Mouse (Mus musculus) forelimb bud, embryonic 11.5 days (tissue): ENCODE results near the gene Dlgap4.
"Not testable (repeated sequence)": the region's sequence is repeated elsewhere in the genome, so short reads cannot be mapped to it uniquely, and the experiment has no call there.

Experiments used
- DNase-seq: peaks from one replicate; pipeline ENCODE4 v3.0.0-alpha.2; 2012; ENCODE audit warnings: low read depth, low spot score

Gene Dlgap4

DNA sequence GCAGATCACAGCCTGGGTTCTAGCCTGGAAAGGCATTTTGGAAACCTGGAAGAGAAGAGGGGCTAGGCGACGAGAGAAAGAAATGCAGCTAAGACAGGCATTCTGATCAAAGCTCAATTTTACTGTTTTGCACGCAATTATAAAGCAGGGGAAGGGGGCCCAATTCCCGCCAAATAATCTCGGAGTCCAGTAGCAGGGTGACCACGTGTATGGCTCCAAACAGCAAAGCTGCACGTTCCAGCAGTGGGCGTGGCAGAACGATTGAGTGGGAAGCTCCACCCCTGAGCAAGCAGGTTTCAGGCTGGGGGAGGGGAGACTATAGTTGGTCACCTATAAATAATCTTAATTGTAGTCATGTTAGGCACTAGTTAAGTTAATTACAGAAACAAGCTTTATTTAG, 188.6 kb downstream of the Dlgap4 start:
- not testable (repeated sequence) for DNase-seq

DNA sequence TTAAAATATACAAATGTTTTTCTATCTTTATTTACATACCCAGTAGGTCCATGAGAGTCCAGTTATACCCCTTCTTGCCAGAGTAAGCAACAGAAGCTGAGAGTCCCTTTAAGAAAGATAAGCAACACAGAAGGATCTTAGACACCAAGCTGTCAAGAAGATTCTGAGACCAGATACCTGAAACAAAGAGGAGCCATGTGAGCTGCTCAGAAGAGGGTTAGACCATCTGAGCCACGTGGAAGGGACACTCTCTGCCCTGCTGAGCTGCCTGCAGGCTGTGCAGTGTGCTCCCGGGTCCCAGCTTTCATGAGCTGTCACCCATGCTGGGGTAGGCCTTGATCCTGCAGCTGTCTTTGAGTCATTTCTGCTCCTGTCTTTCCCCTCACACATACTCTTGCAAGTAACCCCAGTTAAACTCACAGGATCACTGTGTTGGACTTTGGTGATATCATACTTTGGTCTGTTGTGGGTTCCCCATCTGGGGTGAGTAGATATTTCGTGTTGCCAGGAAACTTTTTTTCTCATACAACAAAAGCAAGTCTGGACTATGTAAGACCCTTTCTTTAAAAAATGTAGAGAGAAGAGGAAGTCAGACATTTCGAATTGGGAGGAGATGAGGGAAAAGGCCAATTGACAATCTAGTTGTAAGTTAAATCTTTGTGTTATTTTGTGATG, 190.3 kb downstream of the Dlgap4 start:
- no peak for DNase-seq

DNA sequence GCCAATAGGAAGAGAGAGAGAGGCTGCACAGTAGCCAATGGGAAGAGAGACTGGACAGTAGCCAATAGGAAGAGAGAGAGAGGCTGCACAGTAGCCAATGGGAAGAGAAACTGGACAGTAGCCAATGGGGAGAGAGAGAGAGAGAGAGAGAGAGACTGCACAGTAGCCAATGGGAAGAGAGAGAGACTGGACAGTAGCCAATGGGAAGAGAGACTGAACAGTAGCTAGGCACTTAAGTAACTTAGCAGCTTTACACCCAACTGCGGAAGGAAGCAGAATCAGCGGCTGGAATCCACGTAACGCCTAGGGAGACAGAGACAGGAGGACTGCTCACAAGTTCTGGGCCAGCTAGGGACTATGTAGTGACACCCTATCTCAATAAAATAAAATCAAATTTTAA, 191.1 kb downstream of the Dlgap4 start:
- DNase-seq, result no peak

DNA sequence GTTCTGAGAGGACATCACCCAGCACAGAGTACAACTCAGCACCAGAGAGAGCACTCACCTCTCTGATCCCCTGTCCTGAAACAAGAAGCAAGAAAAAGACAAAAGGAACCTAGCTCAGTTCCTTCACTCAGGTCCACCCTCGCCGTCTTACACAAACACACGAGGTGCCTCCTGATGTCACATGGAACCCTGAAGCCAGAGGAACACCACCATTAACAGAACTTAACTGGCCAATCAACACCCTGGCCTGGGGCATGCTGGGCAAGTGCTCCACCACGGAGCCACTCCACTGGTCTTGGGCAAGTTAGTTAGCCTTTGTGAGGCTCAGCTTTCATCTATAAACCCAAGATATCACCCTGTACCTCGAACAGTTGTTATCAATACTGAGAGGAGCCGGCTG, 193.4 kb downstream of the Dlgap4 start:
- DNase-seq, result no peak

DNA sequence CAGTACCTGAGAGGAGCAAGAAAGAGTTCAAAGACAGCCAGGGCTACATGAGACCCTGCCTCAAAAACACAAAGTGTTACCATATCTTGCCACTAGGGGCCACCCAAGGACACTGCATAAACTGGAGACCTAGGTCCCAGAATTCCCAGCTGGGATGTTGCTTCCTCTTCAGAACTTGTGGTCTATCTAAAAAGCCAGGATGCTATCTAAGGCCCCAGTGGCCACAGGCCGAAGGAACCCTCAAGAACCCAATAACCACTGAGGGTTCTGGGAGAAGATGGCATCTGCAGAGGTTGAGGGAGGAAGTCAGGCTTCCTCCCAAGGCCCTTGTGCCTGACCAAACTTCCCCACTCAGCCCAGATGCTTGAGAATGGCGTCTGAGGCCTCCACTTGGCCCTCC, 196.1 kb downstream of the Dlgap4 start:
- DNase-seq, result peak; percentile 80

DNA sequence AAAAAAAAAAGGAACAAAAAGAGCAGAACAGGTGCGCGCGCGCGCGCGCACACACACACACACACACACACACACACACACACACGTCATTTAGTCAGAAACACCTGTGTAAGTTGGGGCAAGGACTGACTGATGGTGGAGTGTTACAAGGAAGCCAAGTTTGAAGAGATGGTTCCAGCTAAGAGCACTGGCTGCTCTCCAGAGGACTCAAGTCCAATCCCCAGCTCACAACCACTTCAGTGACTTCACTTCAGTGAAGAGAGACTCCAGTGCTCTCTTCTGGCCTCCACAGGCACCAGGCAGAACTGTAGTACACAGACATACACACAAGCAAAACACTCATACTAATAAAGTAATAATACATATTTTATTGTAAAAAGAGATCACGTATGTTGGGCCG, 197.2 kb downstream of the Dlgap4 start:
- no peak for DNase-seq

DNA sequence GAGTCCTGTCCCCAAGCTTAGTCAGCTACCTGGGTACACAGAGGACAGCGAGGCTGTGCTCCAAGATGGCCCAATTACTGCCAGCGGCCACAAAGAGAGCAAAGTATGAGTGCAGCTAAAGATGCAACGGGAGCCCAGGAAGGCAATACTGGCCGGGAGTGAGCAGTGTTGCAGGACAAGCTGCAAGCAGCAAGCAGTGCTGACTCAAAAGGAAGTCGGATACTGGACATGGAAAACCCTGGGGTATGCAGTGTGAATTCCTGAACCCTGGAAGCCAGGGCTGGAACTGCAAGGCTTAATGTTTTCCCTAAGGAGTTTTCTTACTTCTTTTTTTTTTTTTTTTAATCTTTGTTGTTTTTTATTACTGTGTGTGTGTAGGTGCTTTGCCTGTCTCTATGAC, 198.1 kb downstream of the Dlgap4 start:
- no peak for DNase-seq
